Mouse (Mus musculus) adrenal gland, postnatal 14 days (tissue): ENCODE data around the gene Ak8. TPM values are rescaled to one million over a fixed set of nuclear protein-coding genes. Genes with fewer than 3 reads are reported as not detected.

Source experiments
- DNase-seq: peaks from one replicate; pipeline ENCODE4 v3.0.0; 2021; ENCODE audit warnings: mixed read lengths
- long read RNA-seq, 2 experiments: library from polyadenylated mRNA; stranded (forward); transcript quantifications; one replicate each; pipeline ENCODE4 v2.0.0; 2021
- total RNA-seq: library from RNA; stranded (reverse); gene quantifications from 2 replicates; pipeline ENCODE4 v1.2.3, GENCODE M21; 2021

The Ak8 gene
- not detected in 2 replicates for total RNA-seq
- long read RNA-seq, experiment 1, partial matches to known transcripts = 1 of 1 reads
- long read RNA-seq, experiment 1, other reads (novel, unspliced or antisense) = 0 of 1 reads
- long read RNA-seq, experiment 2, partial matches to known transcripts = 0 of 1 reads
- long read RNA-seq, experiment 2, other reads (novel, unspliced or antisense) = 1 of 1 reads

GRCm38 (mm10) chr2:28699361-28700335, at the start of gene Ak8, which contains the start of gene Spaca9:
Ak8 (plus strand) TSS chr2:28700164.
Spaca9 (minus strand) TSS chr2:28699727.
- DNase-seq = peak; percentile 92

GRCm38 (mm10) chr2:28650526-28650925, 49.4 kb upstream of the Ak8 start:
- peak; percentile 55 for DNase-seq

DNA sequence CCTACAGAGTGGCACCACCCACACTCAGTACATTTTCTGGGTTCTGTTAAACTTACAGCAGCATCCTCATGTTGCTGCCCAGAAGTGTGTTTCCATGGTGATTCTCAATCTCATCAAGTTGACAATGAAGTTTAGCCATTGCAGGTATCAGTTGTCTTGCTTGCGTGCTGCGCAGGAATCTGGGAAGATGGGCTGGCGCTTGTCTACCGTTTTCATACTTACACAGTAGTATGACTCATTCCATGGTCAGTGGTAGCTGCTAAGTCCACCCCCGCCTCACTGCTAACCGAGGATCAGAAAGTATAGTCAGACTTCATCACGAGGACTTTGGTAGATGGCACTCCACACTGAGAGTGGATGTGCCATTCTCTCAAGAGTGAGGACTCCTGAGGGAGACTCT, 46.6 kb upstream of the Ak8 start:
- DNase-seq = no peak

- peak; percentile 53 for DNase-seq
Measured at GRCm38 (mm10) chr2:28654295-28654694, 45.7 kb upstream of the Ak8 start.

DNA sequence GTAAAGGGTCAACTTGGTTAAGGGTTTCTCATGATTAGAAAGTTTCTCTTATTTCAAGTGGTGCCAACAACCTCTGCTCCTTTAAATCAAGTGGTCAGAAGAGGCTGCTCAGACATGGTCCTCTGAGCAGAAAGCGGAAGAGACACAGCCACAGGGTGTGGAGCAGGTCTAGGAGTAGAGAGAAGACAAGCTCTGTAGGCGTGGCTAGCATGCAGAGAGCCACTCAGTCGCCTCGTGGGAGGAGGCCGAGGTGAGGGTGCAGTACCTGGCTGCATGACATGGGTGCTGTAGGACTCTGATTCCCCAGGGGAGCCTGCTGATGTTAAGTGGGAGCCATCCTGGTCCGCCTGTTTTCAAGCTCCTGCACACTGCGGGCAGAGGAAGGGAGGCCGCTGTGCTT, 43.7 kb upstream of the Ak8 start:
- DNase-seq = no peak

DNA sequence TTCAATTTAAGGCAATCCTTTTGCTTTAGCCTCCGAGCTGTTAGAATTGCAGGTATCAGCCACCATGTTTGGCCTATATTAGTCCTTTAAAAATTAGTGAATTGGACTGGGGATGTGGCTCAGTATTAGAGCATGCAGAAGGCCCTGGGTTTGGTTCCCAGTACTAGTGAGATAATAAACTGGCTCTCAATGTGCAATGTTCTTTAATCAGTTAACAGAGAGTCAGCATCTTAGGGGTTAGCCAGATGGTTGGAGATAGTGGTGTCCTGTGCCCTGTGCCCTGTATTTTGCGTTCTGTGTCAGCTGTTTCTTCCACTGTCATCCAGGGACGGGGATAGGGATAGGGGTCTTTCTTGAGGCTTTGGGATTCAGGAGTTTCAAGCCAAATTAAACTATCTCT, 37.1 kb upstream of the Ak8 start:
- DNase-seq = no peak

DNA sequence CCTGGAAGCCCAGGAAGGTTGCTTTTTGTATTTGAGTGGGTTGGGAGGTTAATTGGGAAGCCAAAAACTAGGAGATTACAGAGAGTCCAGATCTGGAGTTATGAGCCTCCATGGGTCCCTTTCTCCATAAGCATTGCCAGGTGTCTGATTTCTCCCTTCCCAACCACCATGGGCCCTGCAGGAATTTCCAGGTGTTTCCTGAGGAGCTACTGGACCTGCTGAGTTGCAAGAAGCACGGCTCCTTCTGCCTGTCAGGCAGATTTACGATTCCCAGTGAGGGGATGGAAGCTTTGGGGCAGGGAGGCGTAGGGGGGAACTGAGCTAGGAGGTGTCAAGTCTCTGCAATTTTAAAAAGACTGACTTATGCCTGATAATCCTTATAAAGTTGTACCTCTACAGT, 34.1 kb upstream of the Ak8 start:
- DNase-seq = no peak

DNA sequence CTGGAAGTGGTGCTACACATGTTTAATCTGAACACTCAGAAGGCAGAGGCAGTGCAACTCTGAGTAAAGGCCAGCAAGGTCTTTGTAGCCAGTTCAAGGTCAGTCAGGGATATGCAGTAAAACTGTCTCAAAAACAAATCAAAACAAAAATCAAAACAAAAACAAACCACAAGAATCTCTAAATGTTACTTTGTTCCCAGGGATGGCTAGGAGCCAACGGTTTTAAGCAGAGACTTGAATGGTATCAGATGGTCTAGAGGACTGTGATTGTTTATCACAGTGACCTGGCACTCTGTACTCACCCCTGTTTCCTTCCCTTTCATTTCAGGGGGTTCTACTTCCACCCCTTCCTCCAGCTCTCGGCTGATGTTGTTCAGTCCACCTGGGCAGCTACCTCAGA, 28.5 kb upstream of the Ak8 start:
- DNase-seq = no peak

GRCm38 (mm10) chr2:28676005-28676404, 24.0 kb upstream of the Ak8 start:
- no peak for DNase-seq

DNA sequence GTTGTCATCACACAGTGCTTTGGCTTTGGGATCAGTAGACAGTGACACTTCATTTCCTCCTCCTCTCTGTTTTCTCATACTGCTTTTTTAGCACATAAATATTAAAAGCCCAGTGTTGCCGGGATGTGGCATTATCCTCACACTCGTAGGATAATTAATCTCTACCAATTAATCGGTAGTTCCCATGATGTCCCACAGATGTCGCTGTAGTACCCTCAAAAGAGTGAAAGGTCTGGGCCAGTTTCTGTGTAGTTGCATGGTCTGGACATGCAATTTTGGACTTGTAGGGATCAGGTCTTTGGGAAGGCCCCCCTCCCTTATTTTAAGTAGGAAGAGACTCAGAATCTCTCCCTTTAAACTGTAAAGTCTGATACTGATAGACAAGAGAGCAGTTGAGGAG, 19.3 kb upstream of the Ak8 start:
- peak; percentile 31 for DNase-seq

DNA sequence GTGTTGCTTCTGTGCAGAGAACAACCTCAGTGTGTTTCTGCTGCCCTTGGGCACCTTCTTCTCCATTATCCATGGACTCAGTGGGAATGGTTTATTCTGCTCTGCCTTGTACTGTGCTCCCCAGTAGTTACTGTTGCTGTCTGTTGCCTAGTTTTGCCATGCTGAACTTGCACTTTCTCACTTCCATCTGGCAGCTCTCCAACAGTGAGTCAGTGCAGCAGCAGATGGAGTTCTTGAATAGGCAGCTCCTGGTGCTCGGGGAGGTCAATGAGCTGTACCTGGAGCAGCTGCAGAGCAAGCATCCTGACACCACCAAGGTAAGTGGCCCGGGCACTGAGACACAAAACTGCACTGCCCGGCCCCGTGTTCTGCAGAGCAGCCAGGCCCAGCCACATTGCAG, 18.2 kb upstream of the Ak8 start:
- DNase-seq = peak; percentile 72

GRCm38 (mm10) chr2:28685895-28686294, 14.1 kb upstream of the Ak8 start:
- no peak for DNase-seq

DNA sequence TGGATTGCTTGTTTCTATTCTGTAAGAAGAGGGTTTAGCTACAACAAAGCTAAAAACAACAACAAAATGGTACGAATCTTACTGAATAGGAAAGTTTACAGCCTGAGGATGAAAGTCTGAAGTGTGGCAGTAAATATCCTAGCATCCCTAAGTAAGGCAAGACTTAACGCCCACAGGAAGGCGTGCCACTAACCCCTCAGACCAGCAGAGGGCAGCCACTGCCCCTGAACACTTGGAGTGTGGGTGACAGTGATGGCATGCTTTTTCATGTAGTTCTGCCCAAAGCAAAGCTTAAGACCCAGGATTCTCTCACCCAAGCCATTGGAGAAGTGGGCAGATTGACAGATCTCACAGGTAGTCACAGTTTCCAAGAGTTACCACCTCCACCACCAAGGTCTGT, 11.5 kb upstream of the Ak8 start:
- DNase-seq = peak; percentile 61

DNA sequence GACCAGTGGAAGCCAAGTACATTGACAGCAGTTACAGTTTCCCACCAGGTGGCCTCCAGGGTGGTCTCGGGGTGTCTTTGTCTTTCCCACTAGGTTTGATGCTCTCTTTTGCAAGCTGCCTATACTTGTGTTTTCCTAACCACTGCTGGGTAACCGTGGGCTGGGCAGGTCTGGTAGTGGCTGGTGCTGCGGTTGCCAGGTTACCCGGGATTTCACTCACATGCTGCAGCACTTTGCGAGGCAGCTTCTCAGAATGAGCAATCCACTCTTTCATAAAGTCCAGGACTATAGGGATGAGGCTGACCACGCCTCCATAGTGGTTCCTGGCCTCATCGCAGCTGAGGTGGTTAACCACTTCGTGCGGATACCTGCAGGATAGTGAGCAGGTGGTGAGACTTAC, 7.3 kb upstream of the Ak8 start:
- no peak for DNase-seq

- DNase-seq = no peak
Measured at GRCm38 (mm10) chr2:28698566-28698965, 1.4 kb upstream of the Ak8 start.

- no peak for DNase-seq
Measured at GRCm38 (mm10) chr2:28701646-28702262, 1.8 kb downstream of the Ak8 start.

DNA sequence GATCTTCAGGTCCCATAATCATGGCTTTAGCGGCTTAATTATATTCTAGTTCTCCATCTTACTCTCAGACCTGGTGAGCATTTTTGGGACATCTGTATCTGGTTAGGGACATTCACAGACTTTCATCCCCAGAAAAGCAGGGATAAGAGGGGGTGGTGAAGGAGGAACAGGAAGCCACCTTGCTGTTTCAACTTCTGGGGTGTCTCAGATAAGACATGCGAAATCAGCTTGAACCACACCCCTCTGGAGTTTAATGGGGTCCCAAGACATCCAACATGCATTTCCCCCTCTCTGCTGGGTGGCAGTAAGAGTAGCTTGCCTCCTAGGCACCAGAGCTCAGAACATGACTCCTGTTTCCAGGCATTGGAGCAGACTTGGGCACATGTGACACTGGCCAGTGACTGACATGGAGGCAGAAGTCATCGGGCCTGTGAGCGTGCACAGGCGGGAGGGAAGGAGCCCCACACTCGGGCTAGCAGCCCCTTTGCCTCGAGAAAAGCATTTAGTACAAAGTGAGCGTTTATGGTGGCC, 6.2 kb downstream of the Ak8 start:
- DNase-seq = no peak

DNA sequence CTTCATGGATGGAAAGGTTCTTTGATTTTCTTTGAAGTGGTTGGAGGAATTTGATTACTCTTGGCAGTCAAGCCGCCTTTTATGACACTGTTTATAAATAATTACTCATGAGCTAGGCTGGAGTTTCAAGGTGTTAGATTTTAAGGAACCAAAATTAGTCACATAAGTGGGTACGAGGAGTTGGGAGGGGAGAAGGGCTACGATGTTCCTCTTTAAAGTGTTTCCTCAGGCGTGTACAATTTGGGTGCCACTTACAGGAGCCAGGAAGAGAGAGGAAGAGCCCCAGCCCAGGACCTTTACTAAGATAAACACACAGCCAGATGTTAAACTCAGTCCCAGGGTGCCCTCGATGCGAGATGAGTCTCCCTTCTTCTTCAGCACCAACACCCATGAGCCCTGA, 6.8 kb downstream of the Ak8 start:
- no peak for DNase-seq

- DNase-seq = no peak
Measured at GRCm38 (mm10) chr2:28713036-28713435, 13.1 kb downstream of the Ak8 start.

DNA sequence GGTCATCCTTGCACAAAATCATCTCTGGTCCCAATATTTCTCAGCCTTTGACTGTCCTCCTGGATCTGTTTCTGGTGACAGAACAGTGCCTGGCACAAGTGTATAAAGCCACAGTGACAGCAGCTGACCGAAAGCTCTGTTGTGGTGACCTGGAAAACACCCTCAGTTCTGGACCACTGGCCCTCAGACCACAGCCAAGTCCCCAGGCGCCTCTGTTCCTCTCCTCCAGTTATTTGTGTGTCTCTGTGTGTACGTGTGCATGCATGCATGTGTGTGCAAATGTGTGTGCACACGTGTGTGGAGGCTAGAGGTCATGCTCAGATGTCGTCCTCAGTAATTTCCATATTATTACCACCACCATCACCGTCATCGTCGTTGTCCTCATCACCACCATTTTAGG, 22.5 kb downstream of the Ak8 start:
- no peak for DNase-seq

- no peak for DNase-seq
Measured at GRCm38 (mm10) chr2:28723912-28724311, 23.9 kb downstream of the Ak8 start.

DNA sequence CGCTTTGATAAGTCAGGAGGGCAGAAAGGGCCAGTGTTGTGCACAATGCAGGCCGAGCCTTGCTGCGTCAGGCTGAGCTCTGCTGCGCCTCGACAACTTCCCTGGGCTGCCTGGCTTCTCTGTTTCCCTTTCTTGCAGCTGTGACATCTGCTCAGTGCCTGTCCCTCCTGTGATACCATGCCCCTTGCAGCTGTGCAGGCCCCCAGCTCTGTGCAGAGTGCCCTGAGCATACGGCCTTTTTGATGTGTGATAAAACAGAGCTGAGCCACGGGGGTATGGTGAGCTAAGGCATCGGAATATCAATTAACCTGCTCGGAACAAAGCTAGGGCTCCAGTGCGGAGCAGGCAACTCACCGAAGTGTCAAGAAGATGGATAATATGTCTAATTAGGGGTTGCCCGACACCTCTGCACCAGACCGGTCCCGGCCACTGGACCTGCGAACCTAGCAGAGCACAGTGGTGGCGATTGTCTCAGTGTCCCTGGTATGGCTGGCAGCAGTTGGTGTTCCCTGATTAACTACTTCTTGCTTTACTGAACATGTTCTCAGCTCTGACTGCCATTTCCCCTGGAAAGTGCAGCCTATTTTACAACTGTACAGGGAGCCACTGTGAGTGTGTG, 27.9 kb downstream of the Ak8 start:
- DNase-seq = no peak

- DNase-seq = no peak
Measured at GRCm38 (mm10) chr2:28730676-28731075, 30.7 kb downstream of the Ak8 start.
